Mouse (Mus musculus): ENCODE measurements around the gene Asdurf. TPM values are rescaled to one million over a fixed set of nuclear protein-coding genes. Genes with fewer than 3 reads are reported as not detected.

Asdurf gene
- polyA plus RNA-seq, 1 experiment from 2014 or later = 6.1 TPM

- Histone ChIP-seq H3K36me3 (ENCODE audit: insufficient read depth) (peaks cover 28% of the 10 kb centered on the region), H3K9me3 (ENCODE audit: low read depth, low read length) (no peaks in the 10 kb centered on the region), H3K27ac (ENCODE audit: low read depth) (no peak overlapping the region), H3K27me3 (ENCODE audit: insufficient read depth, low read length) (no peaks in the 10 kb centered on the region), H3K9ac (no peak overlapping the region), H3K4me2 (no peak overlapping the region), H3K4me1 (ENCODE audit: insufficient read depth) (no peaks in the 10 kb centered on the region), H3K4me3 (ENCODE audit: low read depth, low read length) (no peak overlapping the region)
- ATAC-seq (ENCODE audit: insufficient read depth) (no peak), DNase-seq (no peak)
- WGBS = 95% methylated on average over 4 of the region's 4 CpGs
- no peak for TF ChIP-seq CTCF (IDR thresholded peaks at IDR 0.05; ENCODE audit: low read depth)
Measured at GRCm38 (mm10) chr1:53321662-53322344, 30.6 kb downstream of the Asdurf start.

- peak within 1 kb of the TSS; percentile 70 for H3K4me2 ChIP-seq
- H3K27me3 ChIP-seq (ENCODE audit: insufficient read depth, low read length) = no peaks in the 10 kb centered on the region
- ATAC-seq (ENCODE audit: insufficient read depth) (peak; percentile 98), DNase-seq (peak; percentile 96)
- peak; percentile 16; the same call in 1 of the 2 replicates for TF ChIP-seq CTCF (IDR thresholded peaks at IDR 0.05; ENCODE audit: low read depth)
- no peaks in the 10 kb centered on the region for H3K4me1 ChIP-seq (ENCODE audit: insufficient read depth)
- peaks cover 9% of the 10 kb centered on the region for H3K36me3 ChIP-seq (ENCODE audit: insufficient read depth)
- H3K4me3 ChIP-seq (ENCODE audit: low read depth, low read length) = peak within 1 kb of the TSS; percentile 64
- peak within 1 kb of the TSS; percentile 91 for H3K27ac ChIP-seq (ENCODE audit: low read depth)
- 2% methylated on average over 27 of the region's 27 CpGs for WGBS
- no peaks in the 10 kb centered on the region for H3K9me3 ChIP-seq (ENCODE audit: low read depth, low read length)
- peak within 1 kb of the TSS; percentile 88 for H3K9ac ChIP-seq
Measured at GRCm38 (mm10) chr1:53312989-53313967, 39.1 kb downstream of the Asdurf start, which contains the start of gene Osgepl1. Osgepl1 (plus strand) TSS chr1:53313624.

GRCm38 (mm10) chr1:53300506-53300905 lies 51.9 kb downstream of the Asdurf start:
- H3K9ac ChIP-seq = no peak overlapping the region
- ATAC-seq (ENCODE audit: insufficient read depth) (no peak), DNase-seq (no peak)
- H3K27ac ChIP-seq (ENCODE audit: low read depth) = no peak overlapping the region
- 82% methylated on average over 4 of the region's 4 CpGs for WGBS
- H3K9me3 ChIP-seq (ENCODE audit: low read depth, low read length) = no peaks in the 10 kb centered on the region
- H3K4me1 ChIP-seq (ENCODE audit: insufficient read depth) = no peaks in the 10 kb centered on the region
- H3K4me2 ChIP-seq = no peak overlapping the region
- H3K27me3 ChIP-seq (ENCODE audit: insufficient read depth, low read length) = no peaks in the 10 kb centered on the region
- H3K4me3 ChIP-seq (ENCODE audit: low read depth, low read length) = no peak overlapping the region
- TF ChIP-seq CTCF (IDR thresholded peaks at IDR 0.05; ENCODE audit: low read depth) = no peak
- 0 out of 2 replicates have a peak, but pooled peaks cover 7% of the 10 kb centered on the region for H3K36me3 ChIP-seq (ENCODE audit: insufficient read depth)

Other genes starting within 250 kb of the Asdurf start
- not detected in 2 replicates for gene 1700019A02Rik, start 165.0 kb downstream of the Asdurf start, polyA plus RNA-seq (2014; fragmentation: Nextera tagmentation; extraction: Ambion mirVana)
- gene Pms1, start 55.6 kb downstream of the Asdurf start, polyA plus RNA-seq (2014; fragmentation: Nextera tagmentation; extraction: Ambion mirVana) = 17.0 and 21.6 TPM in 2 replicates
- 40.5 and 47.5 TPM in 2 replicates for gene Ormdl1, start 55.5 kb downstream of the Asdurf start, polyA plus RNA-seq (2014; fragmentation: Nextera tagmentation; extraction: Ambion mirVana)
- gene Gm28778, start 55.5 kb downstream of the Asdurf start, polyA plus RNA-seq (2014; fragmentation: Nextera tagmentation; extraction: Ambion mirVana) = not detected in 2 replicates
- gene Osgepl1, start 39.0 kb downstream of the Asdurf start, polyA plus RNA-seq (2014; fragmentation: Nextera tagmentation; extraction: Ambion mirVana) = 26.7 and 28.3 TPM in 2 replicates
- 1.0 TPM in 2 replicates for gene Gm28551, start within 50 bp of the Asdurf start, polyA plus RNA-seq (2014; fragmentation: Nextera tagmentation; extraction: Ambion mirVana)
- 78.4 and 80.5 TPM in 2 replicates for gene Asnsd1, start 133 bp upstream of the Asdurf start, polyA plus RNA-seq (2014; fragmentation: Nextera tagmentation; extraction: Ambion mirVana)